Mouse (Mus musculus) cerebellum, adult 2 months (tissue): ENCODE data around the gene Hepacam.

Experiments
- CTCF ChIP-seq: fragments of 200-500 bp; IDR thresholded peaks from 2 replicates; pipeline ENCODE4 v1.5.1; 2011; ENCODE audit warnings: low read depth, mild to moderate bottlenecking, control low read depth, low read length, moderate library complexity, borderline replicate concordance; ENCODE audit not compliant: insufficient read depth
- POLR2A ChIP-seq: fragments of 200-500 bp; IDR thresholded peaks from 2 replicates; pipeline ENCODE4 v1.6.1; 2011; ENCODE audit warnings: low read length, control low read depth, borderline replicate concordance; ENCODE audit not compliant: insufficient read depth

DNA sequence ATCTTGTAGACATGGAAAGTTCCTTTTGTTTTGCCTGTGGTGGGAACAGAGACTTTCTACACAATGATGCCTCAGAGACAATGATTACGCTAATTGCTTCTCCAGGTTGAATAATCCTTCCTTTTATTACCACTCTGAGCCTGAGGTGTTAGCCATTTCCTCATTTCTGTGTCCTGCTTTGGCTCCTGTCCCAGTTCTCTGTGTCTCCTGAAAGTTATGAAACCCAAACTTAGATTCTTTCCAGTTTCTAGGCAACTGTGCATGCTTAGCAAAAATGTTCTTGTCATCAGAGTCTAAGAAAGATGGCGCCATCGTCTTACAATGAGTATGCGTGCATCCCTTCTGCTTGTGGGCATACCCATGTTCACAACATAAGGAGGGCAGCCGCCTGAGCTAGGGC, 8.6 kb downstream of the Hepacam start:
- TF ChIP-seq POLR2A (no peak), CTCF (no peak)
